Mouse (Mus musculus): ENCODE results near the gene Ugcg.

GRCm38 (mm10) chr4:59247545-59247944 is 58.5 kb downstream of the Ugcg start:
- TF ChIP-seq CTCF (IDR thresholded peaks at IDR 0.05; ENCODE audit: insufficient read depth, low read length): no peak
- TF ChIP-seq POLR2A (IDR thresholded peaks at IDR 0.05; ENCODE audit: borderline replicate concordance, extremely low read depth, low read depth, low read length): no peak
